Mouse (Mus musculus): ENCODE data around the gene Clic5. TPM values are rescaled to one million over a fixed set of nuclear protein-coding genes. Genes with fewer than 3 reads are reported as not detected.

The Clic5 gene
- polyA plus RNA-seq, 1 experiment = 25.2 TPM

- no peaks in the 10 kb centered on the region for H3K4me1 ChIP-seq (ENCODE audit: control insufficient read depth, insufficient read depth, low read length)
- TF ChIP-seq POLR2A (IDR thresholded peaks at IDR 0.05; ENCODE audit: low read depth, low read length) (no peak), CTCF (conservative IDR thresholded peaks at IDR 0.05; ENCODE audit: insufficient read depth, insufficient read length, low read depth, low read length) (no peak)
- H3K27me3 ChIP-seq (replicated peaks; ENCODE audit: control insufficient read depth, insufficient read depth, low read length) = no peaks in the 10 kb centered on the region
- H3K4me3 ChIP-seq (ENCODE audit: insufficient read depth, low read depth, low read length) = no peak overlapping the region
- H3K27ac ChIP-seq (ENCODE audit: insufficient read depth, low read depth, low read length) = no peak overlapping the region
- DNase-seq = no peak
- H3K36me3 ChIP-seq (ENCODE audit: control insufficient read depth, insufficient read depth, low read length) = no peaks in the 10 kb centered on the region
- 71% methylated on average over 1 of the region's 1 CpGs for WGBS
Observed at GRCm38 (mm10) chr17:44297221-44297620, 108.8 kb downstream of the Clic5 start.

DNA sequence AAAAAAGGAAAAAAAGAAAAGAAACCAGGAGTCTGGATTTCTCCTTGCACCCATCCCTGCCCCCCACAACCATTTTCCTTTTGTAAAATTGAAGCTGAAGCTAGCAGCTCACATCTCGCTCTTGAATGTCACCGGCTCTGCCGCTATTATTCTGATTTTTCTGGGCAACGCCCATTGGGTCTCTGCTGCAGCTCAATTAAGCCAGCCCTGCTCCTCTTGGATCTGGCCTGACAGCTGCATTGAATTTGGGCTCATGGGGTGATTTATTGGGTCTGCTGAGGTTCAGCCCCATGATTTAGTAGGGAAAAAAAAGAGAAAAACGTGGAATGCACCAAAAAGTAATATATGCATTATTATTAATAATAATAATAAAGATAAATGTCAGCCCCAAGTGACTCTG lies 111.9 kb downstream of the Clic5 start:
- DNase-seq = no peak
- TF ChIP-seq CTCF (conservative IDR thresholded peaks at IDR 0.05; ENCODE audit: insufficient read depth, insufficient read length, low read depth, low read length) = no peak
- no peak for TF ChIP-seq POLR2A (IDR thresholded peaks at IDR 0.05; ENCODE audit: low read depth, low read length)
- H3K4me1 ChIP-seq (ENCODE audit: control insufficient read depth, insufficient read depth, low read length) = no peaks in the 10 kb centered on the region
- H3K27me3 ChIP-seq (replicated peaks; ENCODE audit: control insufficient read depth, insufficient read depth, low read length) = no peaks in the 10 kb centered on the region
- H3K27ac ChIP-seq (ENCODE audit: insufficient read depth, low read depth, low read length) = no peak overlapping the region
- 43% methylated on average over 5 of the region's 5 CpGs for WGBS
- H3K4me3 ChIP-seq (ENCODE audit: insufficient read depth, low read depth, low read length) = no peak overlapping the region
- H3K36me3 ChIP-seq (ENCODE audit: control insufficient read depth, insufficient read depth, low read length) = no peaks in the 10 kb centered on the region

- Histone ChIP-seq H3K4me3 (ENCODE audit: insufficient read depth, low read depth, low read length) (no peak overlapping the region), H3K4me1 (ENCODE audit: control insufficient read depth, insufficient read depth, low read length) (no peaks in the 10 kb centered on the region), H3K27me3 (replicated peaks; ENCODE audit: control insufficient read depth, insufficient read depth, low read length) (no peaks in the 10 kb centered on the region), H3K36me3 (ENCODE audit: control insufficient read depth, insufficient read depth, low read length) (no peaks in the 10 kb centered on the region), H3K27ac (ENCODE audit: insufficient read depth, low read depth, low read length) (no peak overlapping the region)
- TF ChIP-seq CTCF (conservative IDR thresholded peaks at IDR 0.05; ENCODE audit: insufficient read depth, insufficient read length, low read depth, low read length) (no peak), POLR2A (IDR thresholded peaks at IDR 0.05; ENCODE audit: low read depth, low read length) (no peak)
- WGBS = 46% methylated on average over 4 of the region's 4 CpGs
- DNase-seq = no peak
Observed at GRCm38 (mm10) chr17:44300723-44301122, 112.3 kb downstream of the Clic5 start.

DNA sequence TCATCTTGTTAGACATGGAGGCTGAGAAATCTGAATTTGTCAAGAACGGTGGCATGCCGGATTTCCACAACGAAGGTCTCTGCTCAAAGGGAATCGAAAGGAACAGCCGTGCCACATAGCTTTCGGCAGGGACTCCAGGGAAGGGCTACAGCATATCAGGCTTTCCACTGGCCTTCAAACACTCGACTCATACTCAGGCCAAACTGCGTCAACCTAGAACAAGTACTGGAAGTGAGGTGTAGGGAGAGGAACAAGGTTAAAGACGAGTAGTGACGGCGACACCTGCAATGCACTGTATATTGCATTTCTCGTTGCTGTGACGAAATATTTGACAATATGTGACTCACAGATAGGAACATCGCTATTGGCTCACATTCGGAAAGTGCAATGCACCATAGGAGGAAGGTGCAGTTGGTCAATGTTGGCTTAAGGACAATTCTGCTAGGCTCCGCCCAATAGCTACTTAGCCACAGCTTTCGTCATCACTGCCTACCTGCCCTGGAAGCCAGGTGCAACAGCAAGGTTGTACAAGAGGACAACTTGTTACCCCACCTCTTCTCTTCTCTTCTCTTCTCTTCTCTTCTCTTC lies 112.9 kb downstream of the Clic5 start:
- H3K36me3 ChIP-seq (ENCODE audit: control insufficient read depth, insufficient read depth, low read length) = no peaks in the 10 kb centered on the region
- no peak for TF ChIP-seq POLR2A (IDR thresholded peaks at IDR 0.05; ENCODE audit: low read depth, low read length)
- TF ChIP-seq CTCF (conservative IDR thresholded peaks at IDR 0.05; ENCODE audit: insufficient read depth, insufficient read length, low read depth, low read length) = no peak
- no peaks in the 10 kb centered on the region for H3K4me1 ChIP-seq (ENCODE audit: control insufficient read depth, insufficient read depth, low read length)
- no peaks in the 10 kb centered on the region for H3K27me3 ChIP-seq (replicated peaks; ENCODE audit: control insufficient read depth, insufficient read depth, low read length)
- H3K27ac ChIP-seq (ENCODE audit: insufficient read depth, low read depth, low read length) = no peak overlapping the region
- no peak overlapping the region for H3K4me3 ChIP-seq (ENCODE audit: insufficient read depth, low read depth, low read length)
- 89% methylated on average over 17 of the region's 17 CpGs for WGBS
- no peak for DNase-seq

DNA sequence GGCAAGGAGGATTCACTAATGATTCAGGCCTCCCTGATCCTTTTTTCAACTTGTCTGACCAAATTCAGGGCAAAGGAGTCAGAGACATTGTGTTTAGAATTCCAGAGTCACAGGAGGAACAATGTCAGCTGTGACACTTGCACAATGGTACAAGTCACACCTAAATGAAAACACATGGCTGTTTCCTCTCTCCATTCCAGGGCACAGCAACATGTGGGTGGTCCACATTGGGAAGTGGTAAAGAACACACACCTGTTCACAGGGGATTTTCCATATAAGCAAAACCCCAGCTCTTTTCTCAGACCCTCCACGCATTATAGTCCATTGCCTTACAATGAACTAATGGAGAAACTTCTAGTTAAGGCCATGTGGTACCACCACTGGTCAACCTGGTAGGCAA lies 115.7 kb downstream of the Clic5 start:
- no peak overlapping the region for H3K27ac ChIP-seq (ENCODE audit: insufficient read depth, low read depth, low read length)
- 95% methylated on average over 1 of the region's 1 CpGs for WGBS
- H3K4me3 ChIP-seq (ENCODE audit: insufficient read depth, low read depth, low read length) = no peak overlapping the region
- H3K36me3 ChIP-seq (ENCODE audit: control insufficient read depth, insufficient read depth, low read length) = no peaks in the 10 kb centered on the region
- DNase-seq = no peak
- no peaks in the 10 kb centered on the region for H3K4me1 ChIP-seq (ENCODE audit: control insufficient read depth, insufficient read depth, low read length)
- TF ChIP-seq CTCF (conservative IDR thresholded peaks at IDR 0.05; ENCODE audit: insufficient read depth, insufficient read length, low read depth, low read length) (no peak), POLR2A (IDR thresholded peaks at IDR 0.05; ENCODE audit: low read depth, low read length) (no peak)
- no peaks in the 10 kb centered on the region for H3K27me3 ChIP-seq (replicated peaks; ENCODE audit: control insufficient read depth, insufficient read depth, low read length)

DNA sequence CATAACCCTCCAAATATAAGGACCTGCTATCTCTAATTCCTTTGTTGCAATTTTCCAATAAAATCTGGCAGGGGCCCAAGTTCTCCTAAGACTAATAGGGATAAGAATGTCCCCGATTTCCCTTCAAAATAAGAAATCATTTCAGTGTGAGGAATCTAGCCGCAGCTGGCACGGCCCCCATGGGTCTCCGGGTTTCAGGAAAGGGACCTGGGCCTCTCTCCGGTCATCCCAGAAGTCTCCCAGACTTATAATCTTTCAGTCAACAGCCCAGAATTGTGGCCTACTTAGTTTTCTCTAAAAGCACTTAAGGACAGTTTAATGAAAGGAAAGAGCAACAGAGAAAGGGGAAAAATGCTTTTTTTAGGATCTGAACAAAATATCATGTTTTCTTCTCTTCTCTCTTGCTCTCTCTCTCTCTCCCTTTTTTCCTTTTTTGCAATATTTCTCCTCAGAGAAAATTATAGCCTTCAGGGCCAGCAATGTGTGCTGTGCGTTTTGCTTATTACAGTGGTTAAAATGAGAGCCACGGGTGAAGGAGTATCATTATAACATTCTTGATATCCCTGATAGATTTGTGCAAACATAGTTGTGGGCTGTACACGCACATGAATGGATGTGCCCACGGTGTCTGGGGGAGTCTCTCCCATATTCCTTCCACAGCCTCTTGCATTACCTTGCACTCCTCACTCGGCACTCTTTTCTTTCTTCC lies 121.7 kb downstream of the Clic5 start:
- TF ChIP-seq CTCF (conservative IDR thresholded peaks at IDR 0.05; ENCODE audit: insufficient read depth, insufficient read length, low read depth, low read length) (no peak), POLR2A (IDR thresholded peaks at IDR 0.05; ENCODE audit: low read depth, low read length) (no peak)
- no peaks in the 10 kb centered on the region for H3K36me3 ChIP-seq (ENCODE audit: control insufficient read depth, insufficient read depth, low read length)
- no peak overlapping the region for H3K27ac ChIP-seq (ENCODE audit: insufficient read depth, low read depth, low read length)
- no peak for DNase-seq
- H3K27me3 ChIP-seq (replicated peaks; ENCODE audit: control insufficient read depth, insufficient read depth, low read length) = no peaks in the 10 kb centered on the region
- H3K4me3 ChIP-seq (ENCODE audit: insufficient read depth, low read depth, low read length) = no peak overlapping the region
- WGBS = 57% methylated on average over 10 of the region's 10 CpGs
- no peaks in the 10 kb centered on the region for H3K4me1 ChIP-seq (ENCODE audit: control insufficient read depth, insufficient read depth, low read length)

DNA sequence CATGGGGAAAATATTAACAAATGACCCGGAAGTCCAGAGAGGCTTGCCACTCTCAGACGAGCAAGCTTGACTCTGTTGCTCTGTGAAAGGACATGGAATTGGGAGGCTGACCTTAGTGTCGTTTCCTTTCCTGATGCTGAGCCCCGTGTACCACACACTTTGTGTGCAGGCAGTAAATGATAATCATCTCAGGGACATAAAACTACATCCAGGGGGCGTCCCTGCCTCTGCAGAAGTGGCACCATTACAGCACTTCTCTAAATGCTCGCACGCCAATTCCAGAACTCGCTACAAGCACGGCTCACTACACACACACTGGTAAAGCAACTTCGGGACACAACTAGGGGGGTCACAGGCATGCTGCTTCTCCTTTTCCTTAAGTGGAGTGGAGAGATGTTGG lies 136.9 kb downstream of the Clic5 start:
- H3K4me3 ChIP-seq (ENCODE audit: insufficient read depth, low read depth, low read length) = no peak overlapping the region
- no peak for DNase-seq
- no peaks in the 10 kb centered on the region for H3K4me1 ChIP-seq (ENCODE audit: control insufficient read depth, insufficient read depth, low read length)
- H3K27me3 ChIP-seq (replicated peaks; ENCODE audit: control insufficient read depth, insufficient read depth, low read length) = no peaks in the 10 kb centered on the region
- no peaks in the 10 kb centered on the region for H3K36me3 ChIP-seq (ENCODE audit: control insufficient read depth, insufficient read depth, low read length)
- 76% methylated on average over 10 of the region's 10 CpGs for WGBS
- TF ChIP-seq POLR2A (IDR thresholded peaks at IDR 0.05; ENCODE audit: low read depth, low read length) (no peak), CTCF (conservative IDR thresholded peaks at IDR 0.05; ENCODE audit: insufficient read depth, insufficient read length, low read depth, low read length) (no peak)
- H3K27ac ChIP-seq (ENCODE audit: insufficient read depth, low read depth, low read length) = no peak overlapping the region

All from kidney, adult 2 months (tissue).